Mouse (Mus musculus): ENCODE measurements around the gene Lrp6. TPM values are rescaled to one million over a fixed set of nuclear protein-coding genes. Genes with fewer than 3 reads are reported as not detected.

Gene Lrp6
- polyA plus RNA-seq (2015; fragmentation: Nextera tagmentation; extraction: Ambion mirVana), result 11.9 and 19.6 TPM in 2 replicates

- H3K36me3 ChIP-seq (ENCODE audit: control insufficient read depth, insufficient read depth, low read length), result no peaks in the 10 kb centered on the region
- H3K4me2 ChIP-seq (ENCODE audit: low read depth, low read length), result peak within 1 kb of the TSS; percentile 88
- peak within 1 kb of the TSS; percentile 82 for H3K4me3 ChIP-seq (ENCODE audit: low read length)
- H3K4me1 ChIP-seq (ENCODE audit: control insufficient read depth, insufficient read depth, low read length), result peaks cover 3% of the 10 kb centered on the region; the same call in 1 of the 2 replicates
- ATAC-seq, result peak; percentile 93
- peak within 1 kb of the TSS; percentile 99 for H3K27ac ChIP-seq (ENCODE audit: low read length)
- H3K9me3 ChIP-seq (ENCODE audit: control insufficient read depth, low read length), result no peaks in the 10 kb centered on the region
- WGBS, result 0% methylated on average over 73 of the region's 99 CpGs
- peak within 1 kb of the TSS; percentile 99 for H3K9ac ChIP-seq (ENCODE audit: low read depth, low read length)
- H3K27me3 ChIP-seq (replicated peaks; ENCODE audit: control insufficient read depth, insufficient read depth, low read length), result no peaks in the 10 kb centered on the region
Measured at GRCm38 (mm10) chr6:134566818-134567485, at the start of gene Lrp6. Lrp6 (minus strand) TSS chr6:134566965.

GRCm38 (mm10) chr6:134614723-134615648, 48.2 kb upstream of the Lrp6 start:
- Histone ChIP-seq H3K4me1 (ENCODE audit: control insufficient read depth, insufficient read depth, low read length) (peaks cover 14% of the 10 kb centered on the region), H3K9me3 (ENCODE audit: control insufficient read depth, low read length) (no peaks in the 10 kb centered on the region), H3K36me3 (ENCODE audit: control insufficient read depth, insufficient read depth, low read length) (no peaks in the 10 kb centered on the region), H3K4me3 (ENCODE audit: low read length) (peak overlapping the region; percentile 20), H3K27me3 (replicated peaks; ENCODE audit: control insufficient read depth, insufficient read depth, low read length) (no peaks in the 10 kb centered on the region), H3K9ac (ENCODE audit: low read depth, low read length) (no peak overlapping the region), H3K4me2 (ENCODE audit: low read depth, low read length) (peak overlapping the region; percentile 34), H3K27ac (ENCODE audit: low read length) (no peak overlapping the region)
- ATAC-seq, result peak; percentile 90
- 7% methylated on average over 16 of the region's 16 CpGs for WGBS

GRCm38 (mm10) chr6:134614322-134614721, 47.6 kb upstream of the Lrp6 start:
- H3K27me3 ChIP-seq (replicated peaks; ENCODE audit: control insufficient read depth, insufficient read depth, low read length), result no peaks in the 10 kb centered on the region
- H3K27ac ChIP-seq (ENCODE audit: low read length), result peak overlapping the region; percentile 43; the same call in 1 of the 2 replicates
- 42% methylated on average over 4 of the region's 4 CpGs for WGBS

GRCm38 (mm10) chr6:134611896-134612295, 45.1 kb upstream of the Lrp6 start:
- Histone ChIP-seq H3K9me3 (ENCODE audit: control insufficient read depth, low read length) (no peaks in the 10 kb centered on the region), H3K9ac (ENCODE audit: low read depth, low read length) (no peak overlapping the region), H3K4me2 (ENCODE audit: low read depth, low read length) (no peak overlapping the region), H3K27me3 (replicated peaks; ENCODE audit: control insufficient read depth, insufficient read depth, low read length) (no peaks in the 10 kb centered on the region), H3K36me3 (ENCODE audit: control insufficient read depth, insufficient read depth, low read length) (no peaks in the 10 kb centered on the region), H3K4me1 (ENCODE audit: control insufficient read depth, insufficient read depth, low read length) (peaks cover 14% of the 10 kb centered on the region), H3K27ac (ENCODE audit: low read length) (no peak overlapping the region), H3K4me3 (ENCODE audit: low read length) (no peak overlapping the region)
- 61% methylated on average over 13 of the region's 13 CpGs for WGBS
- 0 out of 2 replicates have a peak, but pooled peaks have one; percentile 12 for ATAC-seq

More at GRCm38 (mm10) chr6:134614322-134614721, 47.6 kb upstream of the Lrp6 start:
- Histone ChIP-seq H3K4me1 (ENCODE audit: control insufficient read depth, insufficient read depth, low read length) (peaks cover 14% of the 10 kb centered on the region), H3K4me2 (ENCODE audit: low read depth, low read length) (peak overlapping the region; percentile 34), H3K4me3 (ENCODE audit: low read length) (no peak overlapping the region), H3K9ac (ENCODE audit: low read depth, low read length) (no peak overlapping the region), H3K9me3 (ENCODE audit: control insufficient read depth, low read length) (no peaks in the 10 kb centered on the region), H3K36me3 (ENCODE audit: control insufficient read depth, insufficient read depth, low read length) (no peaks in the 10 kb centered on the region)
- ATAC-seq, result peak; percentile 68

DNA sequence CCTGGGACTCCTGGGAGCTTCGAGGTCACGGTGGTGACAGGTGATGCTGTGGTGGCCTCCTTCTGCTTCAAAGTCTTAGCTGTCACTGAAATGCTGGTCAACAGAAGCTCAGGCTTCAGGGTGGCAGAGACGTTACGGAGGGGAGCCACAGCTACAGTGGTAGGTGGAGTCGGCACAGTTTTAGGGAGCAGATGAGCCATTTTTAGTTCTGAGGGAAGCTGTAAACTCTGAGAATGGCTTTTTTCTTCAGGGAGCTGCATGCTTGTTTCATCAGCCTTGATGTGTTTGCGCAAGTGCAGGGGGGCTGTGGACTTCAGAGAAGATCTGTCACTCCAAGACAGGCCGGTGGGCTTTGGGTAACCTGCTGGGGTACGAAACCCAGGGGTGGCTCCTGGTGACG, 43.6 kb upstream of the Lrp6 start:
- no peak overlapping the region for H3K4me3 ChIP-seq (ENCODE audit: low read length)
- H3K36me3 ChIP-seq (ENCODE audit: control insufficient read depth, insufficient read depth, low read length), result no peaks in the 10 kb centered on the region
- no peak overlapping the region for H3K9ac ChIP-seq (ENCODE audit: low read depth, low read length)
- H3K9me3 ChIP-seq (ENCODE audit: control insufficient read depth, low read length), result no peaks in the 10 kb centered on the region
- no peak overlapping the region for H3K4me2 ChIP-seq (ENCODE audit: low read depth, low read length)
- no peak for ATAC-seq
- no peaks in the 10 kb centered on the region for H3K27me3 ChIP-seq (replicated peaks; ENCODE audit: control insufficient read depth, insufficient read depth, low read length)
- 83% methylated on average over 9 of the region's 9 CpGs for WGBS
- H3K27ac ChIP-seq (ENCODE audit: low read length), result no peak overlapping the region
- H3K4me1 ChIP-seq (ENCODE audit: control insufficient read depth, insufficient read depth, low read length), result peaks cover 10% of the 10 kb centered on the region

GRCm38 (mm10) chr6:134606949-134607746, 40.4 kb upstream of the Lrp6 start:
- Histone ChIP-seq H3K36me3 (ENCODE audit: control insufficient read depth, insufficient read depth, low read length) (no peaks in the 10 kb centered on the region), H3K4me3 (ENCODE audit: low read length) (no peak overlapping the region), H3K27me3 (replicated peaks; ENCODE audit: control insufficient read depth, insufficient read depth, low read length) (no peaks in the 10 kb centered on the region), H3K27ac (ENCODE audit: low read length) (no peak overlapping the region), H3K4me1 (ENCODE audit: control insufficient read depth, insufficient read depth, low read length) (0 out of 2 replicates have a peak, but pooled peaks cover 5% of the 10 kb centered on the region), H3K9ac (ENCODE audit: low read depth, low read length) (no peak overlapping the region), H3K4me2 (ENCODE audit: low read depth, low read length) (no peak overlapping the region), H3K9me3 (ENCODE audit: control insufficient read depth, low read length) (no peaks in the 10 kb centered on the region)
- 0 out of 2 replicates have a peak, but pooled peaks have one; percentile 27 for ATAC-seq
- 55% methylated on average over 9 of the region's 9 CpGs for WGBS

GRCm38 (mm10) chr6:134606540-134606939, 39.8 kb upstream of the Lrp6 start:
- no peak overlapping the region for H3K9ac ChIP-seq (ENCODE audit: low read depth, low read length)
- no peak overlapping the region for H3K27ac ChIP-seq (ENCODE audit: low read length)
- no peaks in the 10 kb centered on the region for H3K27me3 ChIP-seq (replicated peaks; ENCODE audit: control insufficient read depth, insufficient read depth, low read length)
- peaks cover 9% of the 10 kb centered on the region; the same call in 1 of the 2 replicates for H3K4me1 ChIP-seq (ENCODE audit: control insufficient read depth, insufficient read depth, low read length)
- H3K4me2 ChIP-seq (ENCODE audit: low read depth, low read length), result no peak overlapping the region
- no peaks in the 10 kb centered on the region for H3K9me3 ChIP-seq (ENCODE audit: control insufficient read depth, low read length)
- H3K4me3 ChIP-seq (ENCODE audit: low read length), result no peak overlapping the region
- H3K36me3 ChIP-seq (ENCODE audit: control insufficient read depth, insufficient read depth, low read length), result no peaks in the 10 kb centered on the region
- 55% methylated on average over 6 of the region's 6 CpGs for WGBS
- no peak for ATAC-seq

GRCm38 (mm10) chr6:134605196-134605595, 38.4 kb upstream of the Lrp6 start:
- Histone ChIP-seq H3K36me3 (ENCODE audit: control insufficient read depth, insufficient read depth, low read length) (no peaks in the 10 kb centered on the region), H3K9me3 (ENCODE audit: control insufficient read depth, low read length) (no peaks in the 10 kb centered on the region), H3K27ac (ENCODE audit: low read length) (no peak overlapping the region), H3K4me1 (ENCODE audit: control insufficient read depth, insufficient read depth, low read length) (peaks cover 7% of the 10 kb centered on the region; the same call in 1 of the 2 replicates), H3K9ac (ENCODE audit: low read depth, low read length) (no peak overlapping the region), H3K4me3 (ENCODE audit: low read length) (no peak overlapping the region), H3K4me2 (ENCODE audit: low read depth, low read length) (no peak overlapping the region), H3K27me3 (replicated peaks; ENCODE audit: control insufficient read depth, insufficient read depth, low read length) (no peaks in the 10 kb centered on the region)
- ATAC-seq, result no peak
- WGBS, result 88% methylated on average over 3 of the region's 3 CpGs
